Mouse (Mus musculus) forebrain, embryonic 15.5 days (tissue): ENCODE results near the gene Ctdnep1. TPM values are rescaled to one million over a fixed set of nuclear protein-coding genes. Genes with fewer than 3 reads are reported as not detected.

Experiments
- ATAC-seq: fragments of 200-750 bp; cut with Nextera tagmentation; replicated peaks from 2 replicates; pipeline ENCODE4 v1.8.0; 2017; ENCODE audit warnings: mild to moderate bottlenecking, moderate TSS enrichment, moderate library complexity
- H3K27ac ChIP-seq: fragments of 300-500 bp; sonication (generic); replicated peaks from 2 replicates; pipeline ENCODE4 v1.5.1; 2015; ENCODE audit warnings: mild to moderate bottlenecking, inconsistent platforms
- H3K27me3 ChIP-seq: fragments of 300-500 bp; sonication (generic); 2 replicates; pipeline ENCODE4 v1.6.1; 2015; ENCODE audit warnings: inconsistent platforms
- H3K36me3 ChIP-seq: fragments of 300-500 bp; sonication (generic); 2 replicates; pipeline ENCODE4 v1.6.1; 2015; ENCODE audit warnings: mild to moderate bottlenecking, inconsistent platforms
- H3K4me1 ChIP-seq: fragments of 300-500 bp; sonication (generic); 2 replicates; pipeline ENCODE4 v1.6.1; 2015; ENCODE audit warnings: inconsistent platforms
- H3K4me2 ChIP-seq: fragments of 300-500 bp; sonication (generic); replicated peaks from 2 replicates; pipeline ENCODE4 v1.6.1; 2015; ENCODE audit warnings: mild to moderate bottlenecking, inconsistent platforms
- H3K4me3 ChIP-seq: fragments of 300-500 bp; sonication (generic); 2 replicates; pipeline ENCODE4 v1.5.1; 2015; ENCODE audit warnings: mild to moderate bottlenecking, inconsistent platforms
- H3K9ac ChIP-seq: fragments of 300-500 bp; sonication (generic); replicated peaks from 2 replicates; pipeline ENCODE4 v1.6.1; 2015; ENCODE audit warnings: mild to moderate bottlenecking, inconsistent platforms
- H3K9me3 ChIP-seq: fragments of 300-500 bp; sonication (generic); 2 replicates; pipeline ENCODE4 v1.6.1; 2016; ENCODE audit warnings: inconsistent platforms
- WGBS: fragments of 180-500 bp; shearing (Covaris S2); methylation state at CpG from one replicate; pipeline ENCODE4 v1.1.7; 2015; ENCODE audit warnings: mixed read lengths; 5-methylcytosine and 5-hydroxymethylcytosine counted together
- polyA plus RNA-seq: library from polyadenylated mRNA; unstranded; fragments of >200 nt; fragmentation: Nextera tagmentation; extraction: Ambion mirVana; gene quantifications from 2 replicates; pipeline ENCODE4 v1.2.1, GENCODE M21; 2015

Gene Ctdnep1
- polyA plus RNA-seq, 1 experiment from 2014 or later = 20.8 TPM

DNA sequence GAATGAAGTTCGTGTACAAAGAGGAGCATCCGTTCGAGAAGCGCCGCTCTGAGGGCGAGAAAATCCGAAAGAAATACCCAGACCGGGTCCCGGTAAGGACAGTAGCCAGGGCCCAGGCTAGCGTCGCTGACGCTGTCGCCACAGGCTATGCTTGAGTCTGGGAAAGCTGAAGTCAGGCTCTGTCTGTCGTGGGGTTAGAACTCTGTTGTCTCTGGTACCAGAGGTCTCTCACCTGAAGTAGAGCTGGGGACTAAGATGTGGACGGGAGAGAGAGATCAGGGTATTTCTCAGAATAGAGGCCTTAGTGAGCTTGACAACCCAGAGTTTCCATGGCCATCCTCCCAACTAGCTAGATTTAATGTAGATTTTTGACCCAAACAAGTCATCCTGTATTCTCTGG is 10.8 kb downstream of the Ctdnep1 start:
- H3K4me3 ChIP-seq = peak overlapping the region; percentile 53
- H3K9ac ChIP-seq = peak overlapping the region; percentile 69
- H3K4me1 ChIP-seq = peaks cover 28% of the 10 kb centered on the region
- H3K36me3 ChIP-seq = peaks cover 50% of the 10 kb centered on the region
- WGBS = under 1% methylated on average over 15 of the region's 15 CpGs
- peak; percentile 14; the same call in 1 of the 2 replicates for ATAC-seq
- no peaks in the 10 kb centered on the region for H3K9me3 ChIP-seq
- peak overlapping the region; percentile 96 for H3K27ac ChIP-seq
- peak overlapping the region; percentile 75 for H3K4me2 ChIP-seq
- no peaks in the 10 kb centered on the region for H3K27me3 ChIP-seq

DNA sequence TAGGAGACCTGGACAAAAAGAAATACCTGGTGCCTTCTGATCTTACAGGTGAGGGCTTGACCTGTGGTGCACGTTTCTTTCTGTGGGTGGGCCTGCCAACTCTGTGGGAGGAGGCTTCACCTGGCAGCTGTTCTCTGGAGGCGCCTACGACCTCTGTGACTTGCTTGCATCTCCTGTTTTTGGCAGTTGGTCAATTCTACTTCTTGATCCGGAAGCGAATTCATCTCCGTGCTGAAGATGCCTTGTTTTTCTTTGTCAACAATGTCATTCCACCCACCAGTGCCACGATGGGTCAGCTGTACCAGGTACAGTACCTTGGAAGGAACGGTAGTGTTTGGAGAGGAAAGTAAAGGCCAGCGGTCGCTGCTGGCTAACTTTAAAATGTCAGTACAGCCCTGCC is 11.4 kb downstream of the Ctdnep1 start:
- no peaks in the 10 kb centered on the region for H3K27me3 ChIP-seq
- 83% methylated on average over 10 of the region's 10 CpGs for WGBS

GRCm38 (mm10) chr11:69992932-69993331 is 12.0 kb downstream of the Ctdnep1 start:
- 0 out of 2 replicates have a peak overlapping the region, but pooled peaks have one; percentile 69 for H3K9ac ChIP-seq
- WGBS = 86% methylated on average over 3 of the region's 3 CpGs
- peak overlapping the region; percentile 53 for H3K4me3 ChIP-seq

More for the DNA sequence above, 11.4 kb downstream of the Ctdnep1 start:
- Histone ChIP-seq H3K9me3 (no peaks in the 10 kb centered on the region), H3K36me3 (peaks cover 44% of the 10 kb centered on the region), H3K4me1 (peaks cover 31% of the 10 kb centered on the region), H3K4me2 (peak overlapping the region; percentile 75), H3K27ac (no peak overlapping the region), H3K9ac (peak overlapping the region; percentile 69; the same call in 1 of the 2 replicates), H3K4me3 (peak overlapping the region; percentile 53)
- ATAC-seq = no peak

DNA sequence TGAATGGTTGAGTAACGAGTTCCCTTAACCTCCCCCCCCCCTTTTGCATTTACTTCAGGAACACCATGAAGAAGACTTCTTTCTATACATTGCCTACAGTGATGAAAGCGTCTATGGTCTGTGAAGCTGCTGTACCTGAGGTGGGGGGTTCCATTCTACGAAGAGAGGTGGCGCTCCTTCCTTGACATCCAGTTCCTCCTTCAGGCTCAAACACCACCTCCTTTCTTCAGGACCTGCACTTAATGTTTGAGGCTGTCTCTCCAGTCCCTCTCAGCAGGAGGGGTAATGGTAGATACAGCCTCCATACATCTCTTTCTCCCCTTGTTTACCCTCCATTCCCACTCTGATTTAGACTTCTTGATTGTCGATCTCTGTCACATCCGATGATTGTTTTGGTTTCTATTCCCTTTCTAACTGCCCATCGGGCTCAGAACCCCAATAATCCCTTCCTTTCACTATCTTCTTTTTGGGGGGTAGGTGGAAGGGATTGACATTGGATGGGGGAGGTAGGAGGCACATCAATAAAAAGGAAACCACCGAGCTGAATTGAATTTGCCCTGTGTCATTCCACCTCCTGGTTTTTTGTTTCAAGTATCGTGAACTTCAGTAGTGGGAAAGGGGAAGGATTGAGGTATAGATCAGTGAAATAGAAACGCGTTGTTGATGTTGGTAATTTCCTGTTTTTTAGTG is 13.6 kb downstream of the Ctdnep1 start:
- Histone ChIP-seq H3K4me2 (no peak overlapping the region; the same call in 1 of the 2 replicates), H3K27me3 (no peaks in the 10 kb centered on the region), H3K9me3 (no peaks in the 10 kb centered on the region), H3K9ac (no peak overlapping the region), H3K4me1 (peaks cover 38% of the 10 kb centered on the region), H3K36me3 (peaks cover 38% of the 10 kb centered on the region), H3K4me3 (peak overlapping the region; percentile 64; the same call in 1 of the 2 replicates), H3K27ac (no peak overlapping the region)
- WGBS = 88% methylated on average over 11 of the region's 11 CpGs
- ATAC-seq = no peak

More at GRCm38 (mm10) chr11:69992932-69993331, 12.0 kb downstream of the Ctdnep1 start:
- H3K27me3 ChIP-seq = no peaks in the 10 kb centered on the region
- ATAC-seq = no peak
- H3K9me3 ChIP-seq = no peaks in the 10 kb centered on the region
- peaks cover 38% of the 10 kb centered on the region for H3K36me3 ChIP-seq
- peak overlapping the region; percentile 75; the same call in 1 of the 2 replicates for H3K4me2 ChIP-seq
- H3K27ac ChIP-seq = no peak overlapping the region
- H3K4me1 ChIP-seq = peaks cover 36% of the 10 kb centered on the region

- peak within 1 kb of the TSS; percentile 64 for H3K4me3 ChIP-seq
- ATAC-seq = peak; percentile 87
- H3K36me3 ChIP-seq = peaks cover 34% of the 10 kb centered on the region
- no peaks in the 10 kb centered on the region for H3K27me3 ChIP-seq
- H3K4me1 ChIP-seq = peaks cover 38% of the 10 kb centered on the region
- under 1% methylated on average over 36 of the region's 36 CpGs for WGBS
- H3K9ac ChIP-seq = peak within 1 kb of the TSS; percentile 87
- peak within 1 kb of the TSS; percentile 94 for H3K27ac ChIP-seq
- H3K9me3 ChIP-seq = no peaks in the 10 kb centered on the region
- peak within 1 kb of the TSS; percentile 66 for H3K4me2 ChIP-seq
Observed at GRCm38 (mm10) chr11:69995391-69995960, 14.5 kb downstream of the Ctdnep1 start, which contains the start of gene Phf23. Gene Phf23 (plus strand): TSS chr11:69995777.

DNA sequence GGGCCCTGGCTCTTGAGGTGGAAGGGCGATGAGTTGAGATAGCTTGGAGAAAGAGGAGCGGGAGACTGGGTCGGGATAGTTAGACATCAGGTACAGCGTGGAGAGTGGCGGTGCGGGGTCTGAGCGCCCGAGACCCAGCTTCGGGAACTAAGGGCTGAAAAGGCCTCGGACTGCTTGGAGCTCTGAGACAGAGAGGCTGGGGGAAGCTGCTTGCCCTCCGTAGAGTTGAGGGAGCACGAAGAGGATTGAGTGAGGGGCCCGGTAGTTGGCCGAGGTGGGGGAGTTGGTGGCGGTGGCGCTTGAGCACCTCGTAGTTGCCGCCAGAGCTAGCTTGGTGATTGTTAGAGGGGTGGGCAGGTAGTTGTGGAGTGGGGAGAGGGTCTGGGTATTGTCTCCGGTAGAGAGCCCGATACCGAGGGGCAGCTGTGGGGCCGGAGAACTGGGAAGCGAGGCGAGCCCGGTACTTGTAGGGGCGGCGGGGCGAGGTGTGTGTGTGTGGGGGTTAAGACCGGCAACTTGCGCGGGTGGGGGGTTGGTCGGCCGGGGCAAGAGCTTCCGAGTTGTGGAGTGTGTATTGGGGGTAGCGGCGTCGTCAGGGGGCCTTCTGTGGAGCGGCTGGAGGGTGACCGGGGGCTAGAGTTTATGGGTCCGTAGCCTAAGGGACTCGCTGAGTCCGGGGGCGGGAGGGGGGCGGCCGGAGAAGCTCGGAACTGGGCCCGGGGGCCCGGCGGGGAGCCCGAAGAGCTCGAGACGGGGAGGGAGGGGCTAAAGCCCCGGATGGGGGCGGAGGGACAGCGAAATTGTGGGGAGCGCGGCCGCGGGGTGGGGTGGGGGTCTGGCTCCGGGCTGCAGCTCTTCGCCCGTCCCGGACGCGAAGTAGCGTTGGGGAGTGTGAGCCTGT is 15.5 kb downstream of the Ctdnep1 start:
- Histone ChIP-seq H3K9ac (peak overlapping the region; percentile 87), H3K27ac (peak overlapping the region; percentile 94), H3K27me3 (no peaks in the 10 kb centered on the region), H3K4me3 (peak overlapping the region; percentile 64), H3K4me1 (peaks cover 39% of the 10 kb centered on the region), H3K9me3 (no peaks in the 10 kb centered on the region), H3K36me3 (peaks cover 34% of the 10 kb centered on the region), H3K4me2 (peak overlapping the region; percentile 66)
- 1% methylated on average over 66 of the region's 66 CpGs for WGBS
- ATAC-seq = 0 out of 2 replicates have a peak, but pooled peaks have one; percentile 0

DNA sequence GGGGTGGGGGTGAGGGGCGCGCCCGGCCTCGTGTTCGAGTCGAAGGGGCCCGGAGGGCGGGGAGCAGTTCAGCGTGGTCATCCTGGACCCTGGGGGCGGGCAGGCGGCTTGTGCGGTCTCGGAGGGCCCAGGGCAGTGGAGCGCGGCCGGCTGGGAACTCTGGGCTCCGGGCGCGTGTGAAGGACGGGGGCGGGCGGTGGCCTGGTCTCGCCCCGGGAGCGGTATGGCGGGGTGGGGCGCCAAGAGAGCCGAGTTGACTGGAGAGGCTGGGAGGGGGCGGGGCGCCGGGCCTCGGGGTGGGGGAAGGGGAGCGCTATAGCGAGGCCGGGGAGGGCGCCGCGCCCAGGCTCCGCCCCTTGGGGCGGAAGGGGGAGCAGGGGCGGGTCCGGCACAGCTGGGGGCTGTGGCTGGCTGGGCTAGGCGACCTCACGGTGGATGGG is 16.1 kb downstream of the Ctdnep1 start:
- peak overlapping the region; percentile 64 for H3K4me3 ChIP-seq
- no peaks in the 10 kb centered on the region for H3K27me3 ChIP-seq
- H3K9ac ChIP-seq = peak overlapping the region; percentile 87
- H3K36me3 ChIP-seq = peaks cover 34% of the 10 kb centered on the region
- peaks cover 46% of the 10 kb centered on the region for H3K4me1 ChIP-seq
- peak overlapping the region; percentile 66 for H3K4me2 ChIP-seq
- no peaks in the 10 kb centered on the region for H3K9me3 ChIP-seq
- WGBS = under 1% methylated on average over 39 of the region's 44 CpGs
- ATAC-seq = 0 out of 2 replicates have a peak, but pooled peaks have one; percentile 12
- H3K27ac ChIP-seq = peak overlapping the region; percentile 94

DNA sequence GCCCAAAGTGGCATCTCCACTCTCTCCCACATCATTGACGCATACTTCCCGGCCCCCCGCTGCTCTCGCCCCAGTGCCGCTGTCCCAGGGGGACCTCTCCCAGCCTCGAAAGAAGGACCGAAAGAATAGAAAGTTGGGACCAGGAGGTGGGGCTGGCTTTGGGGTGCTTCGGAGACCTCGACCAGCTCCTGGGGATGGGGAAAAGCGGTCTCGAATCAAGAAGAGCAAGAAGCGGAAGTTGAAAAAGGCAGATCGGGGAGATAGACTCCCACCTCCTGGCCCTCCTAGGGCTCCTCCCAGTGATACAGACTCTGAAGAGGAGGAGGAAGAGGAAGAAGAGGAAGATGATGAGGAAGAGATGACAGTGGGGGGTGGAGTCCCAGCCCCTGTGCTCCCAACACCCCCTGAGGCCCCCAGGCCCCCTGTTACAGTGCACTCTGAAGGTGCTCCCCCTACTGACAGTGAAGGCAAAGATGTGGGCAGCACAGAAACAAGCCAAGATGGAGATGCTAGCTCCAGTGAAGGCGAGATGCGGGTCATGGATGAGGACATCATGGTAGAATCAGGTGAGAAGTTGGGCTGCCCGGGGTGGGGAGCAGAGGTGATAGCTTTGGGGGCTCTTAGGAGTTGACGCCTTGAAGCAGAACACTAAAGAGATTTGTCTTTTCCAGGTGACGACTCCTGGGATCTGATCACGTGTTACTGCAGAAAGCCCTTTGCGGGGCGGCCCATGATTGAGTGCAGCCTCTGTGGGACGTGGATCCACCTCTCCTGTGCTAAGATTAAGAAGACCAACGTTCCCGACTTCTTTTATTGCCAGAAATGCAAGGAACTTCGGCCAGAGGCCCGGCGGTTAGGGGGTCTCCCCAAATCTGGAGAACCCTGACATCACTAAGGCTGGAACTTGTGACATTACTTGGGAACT is 17.9 kb downstream of the Ctdnep1 start:
- no peaks in the 10 kb centered on the region for H3K9me3 ChIP-seq
- no peak for ATAC-seq
- no peaks in the 10 kb centered on the region for H3K27me3 ChIP-seq
- WGBS = 93% methylated on average over 27 of the region's 27 CpGs
- peaks cover 28% of the 10 kb centered on the region for H3K36me3 ChIP-seq
- peaks cover 50% of the 10 kb centered on the region for H3K4me1 ChIP-seq
- no peak overlapping the region for H3K4me3 ChIP-seq
- H3K9ac ChIP-seq = no peak overlapping the region
- no peak overlapping the region for H3K27ac ChIP-seq
- H3K4me2 ChIP-seq = no peak overlapping the region

DNA sequence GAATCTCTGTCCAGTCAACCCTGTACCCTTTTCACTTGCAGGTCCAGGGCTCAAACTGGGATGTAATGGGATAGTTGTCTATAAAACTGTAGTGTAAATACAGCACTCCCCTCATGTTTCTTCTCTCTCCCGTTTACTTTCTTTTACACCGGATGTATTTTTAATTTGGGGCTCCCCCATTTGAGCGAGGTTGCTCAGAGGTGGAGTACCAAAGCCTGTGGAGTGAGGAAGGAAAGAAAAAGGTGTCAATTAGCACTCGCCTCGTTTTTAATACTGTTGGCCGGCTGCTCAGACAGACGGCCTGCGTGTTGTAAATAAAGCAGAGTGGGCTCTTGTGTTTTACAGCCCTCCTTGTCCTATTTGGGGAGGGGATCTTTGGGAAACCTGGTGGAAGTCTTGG is 18.7 kb downstream of the Ctdnep1 start:
- peak overlapping the region; percentile 97 for H3K27ac ChIP-seq
- 85% methylated on average over 8 of the region's 8 CpGs for WGBS
- H3K4me1 ChIP-seq = peaks cover 51% of the 10 kb centered on the region
- peaks cover 20% of the 10 kb centered on the region for H3K36me3 ChIP-seq
- H3K9me3 ChIP-seq = no peaks in the 10 kb centered on the region
- H3K27me3 ChIP-seq = no peaks in the 10 kb centered on the region
- no peak for ATAC-seq
- H3K4me3 ChIP-seq = peak overlapping the region; percentile 85
- H3K9ac ChIP-seq = no peak overlapping the region
- H3K4me2 ChIP-seq = no peak overlapping the region

- WGBS = under 1% methylated on average over 48 of the region's 48 CpGs
- H3K9ac ChIP-seq = peak within 1 kb of the TSS; percentile 85
- H3K36me3 ChIP-seq = peaks cover 27% of the 10 kb centered on the region
- H3K27me3 ChIP-seq = no peaks in the 10 kb centered on the region
- H3K4me3 ChIP-seq = peak within 1 kb of the TSS; percentile 85
- H3K9me3 ChIP-seq = no peaks in the 10 kb centered on the region
- H3K4me2 ChIP-seq = peak within 1 kb of the TSS; percentile 72
- peak within 1 kb of the TSS; percentile 97 for H3K27ac ChIP-seq
- ATAC-seq = peak; percentile 51
- H3K4me1 ChIP-seq = peaks cover 46% of the 10 kb centered on the region
Observed at GRCm38 (mm10) chr11:70000396-70000898, 19.5 kb downstream of the Ctdnep1 start, which contains the start of gene Dvl2. Gene Dvl2 (plus strand): TSS chr11:70000595.
